Mouse (Mus musculus): ENCODE results near the gene Tmem44. TPM values are rescaled to one million over a fixed set of nuclear protein-coding genes. Genes with fewer than 3 reads are reported as not detected.
A peak's percentile ranks its signal among the peaks of the same experiment; 100 is the strongest.

Tmem44 gene
- polyA plus RNA-seq, 1 experiment from 2014 or later = 73.8 TPM

DNA sequence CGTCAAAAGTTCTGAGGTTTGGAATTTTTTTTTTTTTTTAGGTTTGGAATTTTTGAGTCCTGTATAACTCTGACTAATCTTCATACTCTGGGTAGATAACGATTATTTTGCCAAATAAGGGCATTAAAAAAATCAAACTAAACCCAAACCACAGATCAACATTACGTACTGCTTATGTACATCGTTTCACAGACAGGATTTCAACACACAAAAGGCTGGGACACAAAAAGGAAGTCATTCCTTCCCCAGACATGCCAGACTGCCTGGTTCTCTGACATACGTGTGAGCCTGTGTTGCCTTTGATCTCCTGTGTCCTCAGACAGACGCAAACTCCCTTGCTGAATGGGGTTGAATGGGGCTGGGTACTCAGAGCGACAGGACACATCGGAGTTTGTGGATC, 22.3 kb downstream of the Tmem44 start:
- 91% methylated on average over 8 of the region's 8 CpGs for WGBS
- H3K4me2 ChIP-seq (ENCODE audit: low read depth, low read length) = no peak overlapping the region
- no peak overlapping the region for H3K27ac ChIP-seq (ENCODE audit: low read depth, low read length)
- ATAC-seq (ENCODE audit: low read depth) = no peak
- H3K4me1 ChIP-seq (ENCODE audit: control insufficient read depth, insufficient read depth, low read length) = no peaks in the 10 kb centered on the region
- H3K36me3 ChIP-seq (ENCODE audit: control insufficient read depth, insufficient read depth, low read length) = peaks cover 11% of the 10 kb centered on the region; the same call in 1 of the 2 replicates
- H3K9me3 ChIP-seq (ENCODE audit: control insufficient read depth, low read length) = no peaks in the 10 kb centered on the region
- no peak overlapping the region for H3K9ac ChIP-seq (replicated peaks; ENCODE audit: low read depth, low read length)
- H3K27me3 ChIP-seq (ENCODE audit: control insufficient read depth, insufficient read depth, low read length) = no peaks in the 10 kb centered on the region
- H3K4me3 ChIP-seq (ENCODE audit: low read depth, low read length) = no peak overlapping the region

DNA sequence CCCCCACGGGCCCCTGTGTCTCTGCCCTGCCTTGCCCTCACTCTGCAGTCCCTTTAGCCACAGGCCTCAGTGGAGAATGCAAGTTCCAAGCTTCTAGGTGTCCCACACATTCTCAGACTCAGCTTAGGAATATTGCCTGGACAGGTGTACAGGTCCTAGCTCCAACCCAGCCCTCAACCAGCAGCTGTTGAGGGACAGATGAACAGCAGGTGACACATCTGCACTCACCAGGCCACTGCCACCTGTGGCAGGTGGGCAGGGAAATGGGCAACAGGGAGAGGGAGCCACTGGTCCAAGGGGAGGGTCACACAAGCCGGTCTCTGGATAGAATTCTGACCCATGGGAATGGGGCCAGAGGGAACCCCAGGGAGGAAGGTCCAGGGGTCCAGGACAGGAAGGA, 22.8 kb downstream of the Tmem44 start:
- Histone ChIP-seq H3K4me3 (ENCODE audit: low read depth, low read length) (no peak overlapping the region), H3K9ac (replicated peaks; ENCODE audit: low read depth, low read length) (no peak overlapping the region), H3K4me1 (ENCODE audit: control insufficient read depth, insufficient read depth, low read length) (no peaks in the 10 kb centered on the region), H3K4me2 (ENCODE audit: low read depth, low read length) (no peak overlapping the region), H3K36me3 (ENCODE audit: control insufficient read depth, insufficient read depth, low read length) (peaks cover 11% of the 10 kb centered on the region; the same call in 1 of the 2 replicates), H3K9me3 (ENCODE audit: control insufficient read depth, low read length) (no peaks in the 10 kb centered on the region), H3K27me3 (ENCODE audit: control insufficient read depth, insufficient read depth, low read length) (no peaks in the 10 kb centered on the region), H3K27ac (ENCODE audit: low read depth, low read length) (no peak overlapping the region)
- WGBS = 89% methylated on average over 2 of the region's 2 CpGs
- ATAC-seq (ENCODE audit: low read depth) = no peak

DNA sequence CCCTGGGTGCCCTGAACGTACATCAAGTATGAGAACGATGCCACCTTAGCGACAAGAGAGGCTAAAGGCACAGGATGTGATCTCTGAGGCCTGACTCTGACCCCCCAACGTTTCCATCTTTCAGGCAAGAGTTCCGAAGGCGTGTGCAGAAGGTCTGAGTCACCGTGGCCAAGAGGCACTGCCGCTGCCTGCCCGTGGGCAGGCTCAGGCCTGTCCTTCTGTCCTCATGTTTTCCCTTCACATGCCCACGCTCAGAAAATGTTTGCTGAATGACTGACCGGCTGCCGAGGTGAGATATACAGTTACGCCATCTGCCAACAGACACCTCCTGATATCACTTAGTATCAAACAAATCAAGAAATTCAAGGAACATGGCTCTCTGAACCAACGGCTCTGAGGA, 24.9 kb downstream of the Tmem44 start:
- Histone ChIP-seq H3K9ac (replicated peaks; ENCODE audit: low read depth, low read length) (no peak overlapping the region), H3K4me2 (ENCODE audit: low read depth, low read length) (no peak overlapping the region), H3K9me3 (ENCODE audit: control insufficient read depth, low read length) (no peaks in the 10 kb centered on the region), H3K4me3 (ENCODE audit: low read depth, low read length) (no peak overlapping the region), H3K4me1 (ENCODE audit: control insufficient read depth, insufficient read depth, low read length) (no peaks in the 10 kb centered on the region), H3K36me3 (ENCODE audit: control insufficient read depth, insufficient read depth, low read length) (peaks cover 11% of the 10 kb centered on the region; the same call in 1 of the 2 replicates), H3K27ac (ENCODE audit: low read depth, low read length) (no peak overlapping the region), H3K27me3 (ENCODE audit: control insufficient read depth, insufficient read depth, low read length) (no peaks in the 10 kb centered on the region)
- WGBS = 88% methylated on average over 14 of the region's 14 CpGs
- ATAC-seq (ENCODE audit: low read depth) = no peak

DNA sequence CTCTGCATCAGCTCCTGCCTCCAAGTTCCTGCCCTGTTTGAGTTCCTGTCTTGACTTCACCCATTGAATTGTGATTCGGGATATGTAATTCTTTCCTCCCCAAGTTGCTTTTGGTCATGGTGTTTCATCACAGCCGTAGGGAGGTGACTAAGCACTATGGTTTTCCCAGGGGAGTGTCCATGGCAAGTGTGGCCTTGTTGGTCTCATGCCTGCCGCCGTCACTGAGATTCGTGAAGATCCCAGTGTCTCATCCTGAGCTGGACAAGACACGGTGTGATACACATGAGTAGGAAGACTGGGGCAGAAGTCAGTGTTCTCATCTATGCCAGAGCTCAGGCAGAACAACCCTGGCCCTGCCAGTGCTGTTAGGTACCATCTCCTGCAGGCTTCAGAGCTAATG, 26.2 kb downstream of the Tmem44 start:
- no peaks in the 10 kb centered on the region for H3K9me3 ChIP-seq (ENCODE audit: control insufficient read depth, low read length)
- no peak overlapping the region for H3K9ac ChIP-seq (replicated peaks; ENCODE audit: low read depth, low read length)
- H3K4me1 ChIP-seq (ENCODE audit: control insufficient read depth, insufficient read depth, low read length) = no peaks in the 10 kb centered on the region
- no peak overlapping the region for H3K4me2 ChIP-seq (ENCODE audit: low read depth, low read length)
- H3K36me3 ChIP-seq (ENCODE audit: control insufficient read depth, insufficient read depth, low read length) = peaks cover 10% of the 10 kb centered on the region; the same call in 1 of the 2 replicates
- ATAC-seq (ENCODE audit: low read depth) = no peak
- H3K27ac ChIP-seq (ENCODE audit: low read depth, low read length) = no peak overlapping the region
- H3K4me3 ChIP-seq (ENCODE audit: low read depth, low read length) = no peak overlapping the region
- WGBS = 91% methylated on average over 6 of the region's 6 CpGs
- H3K27me3 ChIP-seq (ENCODE audit: control insufficient read depth, insufficient read depth, low read length) = no peaks in the 10 kb centered on the region

DNA sequence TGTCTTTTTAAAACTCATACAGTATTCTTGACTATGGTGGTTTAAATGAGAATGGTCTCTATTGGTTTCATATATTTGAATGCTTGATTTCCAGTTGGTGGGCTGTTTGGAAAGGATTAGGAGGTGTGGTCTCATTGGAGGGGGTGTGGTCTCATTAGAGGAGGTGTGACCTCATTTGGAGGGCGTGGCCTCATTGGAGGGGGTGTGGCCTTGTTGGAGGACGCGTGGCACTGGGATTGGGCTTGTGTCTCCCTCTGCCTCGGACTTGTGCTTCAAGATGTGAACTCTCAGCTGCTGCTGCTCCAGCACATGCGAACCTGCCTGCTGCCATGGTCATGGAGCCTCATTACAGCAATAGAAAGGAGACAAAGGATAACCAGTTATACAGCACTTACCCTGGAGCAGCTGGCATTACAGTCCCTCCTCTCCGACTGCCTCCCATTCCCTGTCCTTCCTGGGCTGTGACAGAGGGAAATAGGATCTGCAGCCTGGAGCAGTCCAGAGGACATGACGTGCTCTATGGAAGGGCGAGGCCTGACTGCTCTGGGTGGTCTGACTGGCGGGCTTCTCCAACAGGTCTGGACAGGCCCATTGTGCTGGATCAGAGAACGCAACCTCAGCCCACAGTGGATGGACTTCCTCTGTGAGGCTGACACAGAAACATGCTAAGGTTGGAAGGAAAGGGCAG, 28.2 kb downstream of the Tmem44 start:
- no peak overlapping the region for H3K27ac ChIP-seq (ENCODE audit: low read depth, low read length)
- ATAC-seq (ENCODE audit: low read depth) = peak; percentile 28; the same call in 1 of the 2 replicates
- H3K9ac ChIP-seq (replicated peaks; ENCODE audit: low read depth, low read length) = no peak overlapping the region
- H3K4me3 ChIP-seq (ENCODE audit: low read depth, low read length) = no peak overlapping the region
- no peaks in the 10 kb centered on the region for H3K9me3 ChIP-seq (ENCODE audit: control insufficient read depth, low read length)
- H3K4me1 ChIP-seq (ENCODE audit: control insufficient read depth, insufficient read depth, low read length) = no peaks in the 10 kb centered on the region
- WGBS = 60% methylated on average over 10 of the region's 10 CpGs
- no peak overlapping the region for H3K4me2 ChIP-seq (ENCODE audit: low read depth, low read length)
- no peaks in the 10 kb centered on the region for H3K27me3 ChIP-seq (ENCODE audit: control insufficient read depth, insufficient read depth, low read length)
- 0 out of 2 replicates have a peak, but pooled peaks cover 8% of the 10 kb centered on the region for H3K36me3 ChIP-seq (ENCODE audit: control insufficient read depth, insufficient read depth, low read length)

DNA sequence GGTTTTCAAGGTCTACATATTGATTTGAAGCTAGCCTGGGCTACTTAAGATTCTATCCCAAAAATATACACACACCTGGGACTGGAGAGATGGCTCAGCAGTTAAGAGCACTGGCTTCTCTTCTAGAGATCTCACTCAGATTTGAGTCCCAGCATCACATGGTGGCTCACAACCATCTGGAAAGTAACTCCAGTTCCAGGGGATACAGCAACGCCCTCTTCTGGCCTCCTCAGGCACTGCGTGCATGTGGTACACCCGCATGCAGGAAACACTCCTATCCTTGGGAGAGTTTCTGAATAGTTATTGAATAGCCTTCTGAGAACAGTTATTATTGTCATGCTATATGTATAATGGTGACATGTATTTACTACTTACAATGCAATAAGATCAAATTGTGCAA, 29.5 kb downstream of the Tmem44 start:
- Histone ChIP-seq H3K4me3 (ENCODE audit: low read depth, low read length) (no peak overlapping the region), H3K27me3 (ENCODE audit: control insufficient read depth, insufficient read depth, low read length) (no peaks in the 10 kb centered on the region), H3K4me2 (ENCODE audit: low read depth, low read length) (no peak overlapping the region), H3K9ac (replicated peaks; ENCODE audit: low read depth, low read length) (no peak overlapping the region), H3K9me3 (ENCODE audit: control insufficient read depth, low read length) (no peaks in the 10 kb centered on the region), H3K4me1 (ENCODE audit: control insufficient read depth, insufficient read depth, low read length) (no peaks in the 10 kb centered on the region), H3K36me3 (ENCODE audit: control insufficient read depth, insufficient read depth, low read length) (0 out of 2 replicates have a peak, but pooled peaks cover 8% of the 10 kb centered on the region), H3K27ac (ENCODE audit: low read depth, low read length) (no peak overlapping the region)
- ATAC-seq (ENCODE audit: low read depth) = no peak
- 62% methylated on average over 3 of the region's 3 CpGs for WGBS

DNA sequence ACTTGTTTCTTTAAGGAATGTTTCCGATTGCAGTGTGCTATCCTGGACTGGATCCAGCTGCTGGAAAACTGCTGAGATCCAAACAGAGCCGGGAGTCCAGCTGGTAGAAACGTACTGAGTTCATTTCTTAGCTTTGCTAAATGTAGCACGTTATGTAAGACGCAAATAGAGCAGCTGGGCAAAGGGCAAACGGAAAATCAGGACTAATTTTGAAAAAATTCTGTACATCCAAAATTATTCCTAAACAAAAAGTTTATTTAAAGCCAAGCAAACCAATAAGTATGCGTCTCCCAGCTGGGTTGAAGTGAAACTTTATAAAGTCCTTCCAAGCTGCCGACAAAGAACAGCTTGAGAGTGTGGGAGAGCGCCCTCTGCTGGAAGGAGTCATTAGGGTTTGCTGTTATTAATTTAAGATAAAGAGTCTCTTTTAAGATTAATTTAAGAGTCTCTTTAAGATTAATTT, 30.2 kb downstream of the Tmem44 start:
- 0 out of 2 replicates have a peak, but pooled peaks cover 8% of the 10 kb centered on the region for H3K36me3 ChIP-seq (ENCODE audit: control insufficient read depth, insufficient read depth, low read length)
- no peaks in the 10 kb centered on the region for H3K4me1 ChIP-seq (ENCODE audit: control insufficient read depth, insufficient read depth, low read length)
- H3K27ac ChIP-seq (ENCODE audit: low read depth, low read length) = no peak overlapping the region
- H3K9me3 ChIP-seq (ENCODE audit: control insufficient read depth, low read length) = no peaks in the 10 kb centered on the region
- no peak overlapping the region for H3K4me2 ChIP-seq (ENCODE audit: low read depth, low read length)
- WGBS = 31% methylated on average over 9 of the region's 9 CpGs
- no peak overlapping the region for H3K4me3 ChIP-seq (ENCODE audit: low read depth, low read length)
- ATAC-seq (ENCODE audit: low read depth) = no peak
- H3K9ac ChIP-seq (replicated peaks; ENCODE audit: low read depth, low read length) = no peak overlapping the region
- H3K27me3 ChIP-seq (ENCODE audit: control insufficient read depth, insufficient read depth, low read length) = no peaks in the 10 kb centered on the region

DNA sequence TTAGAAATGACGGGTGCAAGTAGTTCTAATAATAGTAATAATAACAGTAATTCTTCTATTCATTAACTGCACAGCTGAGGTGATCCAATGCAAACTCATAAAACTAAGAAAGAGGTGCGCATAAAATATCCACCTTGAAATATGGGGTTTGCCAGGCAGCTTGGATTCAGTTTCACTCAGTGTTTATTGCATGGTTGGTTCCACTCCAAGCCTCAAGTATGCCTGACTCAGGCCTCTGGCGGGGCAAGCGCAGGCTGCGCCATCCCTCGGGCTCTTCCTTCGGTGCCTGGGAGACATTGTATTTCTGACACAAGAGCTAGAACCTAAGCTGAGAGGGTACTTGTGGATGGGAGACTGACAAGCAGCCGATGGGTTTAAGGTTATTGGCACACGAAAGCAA, 32.0 kb downstream of the Tmem44 start:
- Histone ChIP-seq H3K4me3 (ENCODE audit: low read depth, low read length) (no peak overlapping the region), H3K9ac (replicated peaks; ENCODE audit: low read depth, low read length) (no peak overlapping the region), H3K27ac (ENCODE audit: low read depth, low read length) (no peak overlapping the region), H3K4me2 (ENCODE audit: low read depth, low read length) (no peak overlapping the region), H3K36me3 (ENCODE audit: control insufficient read depth, insufficient read depth, low read length) (0 out of 2 replicates have a peak, but pooled peaks cover 3% of the 10 kb centered on the region), H3K27me3 (ENCODE audit: control insufficient read depth, insufficient read depth, low read length) (no peaks in the 10 kb centered on the region), H3K4me1 (ENCODE audit: control insufficient read depth, insufficient read depth, low read length) (no peaks in the 10 kb centered on the region), H3K9me3 (ENCODE audit: control insufficient read depth, low read length) (no peaks in the 10 kb centered on the region)
- ATAC-seq (ENCODE audit: low read depth) = no peak
- WGBS = 83% methylated on average over 9 of the region's 9 CpGs

DNA sequence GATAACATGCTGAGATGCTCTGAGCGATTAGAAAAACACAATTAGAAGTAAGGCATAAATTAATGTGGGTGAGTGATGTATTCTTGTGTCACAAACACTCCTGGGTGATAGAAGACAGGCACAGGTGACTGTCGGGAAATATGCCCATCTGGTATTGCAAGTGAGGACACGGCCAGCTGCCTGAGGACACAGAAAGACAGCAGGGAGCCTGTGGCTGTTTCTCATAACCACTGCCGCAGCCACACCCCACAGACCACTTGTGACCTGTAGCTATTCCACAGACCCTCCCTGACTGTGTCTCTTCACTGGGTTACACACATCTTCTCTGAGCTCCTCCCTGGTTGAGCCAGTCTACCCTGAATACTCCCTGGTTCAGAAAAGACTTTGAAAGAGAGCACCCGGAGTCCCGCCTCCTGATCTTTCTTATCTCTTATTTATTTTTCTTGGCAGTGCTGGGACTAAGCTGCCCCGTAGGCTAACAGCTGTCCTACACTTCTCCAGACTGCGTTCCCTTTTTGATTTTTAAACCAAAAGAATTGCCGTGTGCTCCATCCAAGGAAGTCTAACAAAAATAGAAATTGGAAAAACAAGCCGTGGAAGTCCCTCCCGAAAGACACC, 32.9 kb downstream of the Tmem44 start:
- Histone ChIP-seq H3K4me1 (ENCODE audit: control insufficient read depth, insufficient read depth, low read length) (no peaks in the 10 kb centered on the region), H3K9ac (replicated peaks; ENCODE audit: low read depth, low read length) (no peak overlapping the region), H3K27me3 (ENCODE audit: control insufficient read depth, insufficient read depth, low read length) (no peaks in the 10 kb centered on the region), H3K36me3 (ENCODE audit: control insufficient read depth, insufficient read depth, low read length) (0 out of 2 replicates have a peak, but pooled peaks cover 3% of the 10 kb centered on the region), H3K9me3 (ENCODE audit: control insufficient read depth, low read length) (no peaks in the 10 kb centered on the region), H3K4me3 (ENCODE audit: low read depth, low read length) (no peak overlapping the region), H3K4me2 (ENCODE audit: low read depth, low read length) (no peak overlapping the region), H3K27ac (ENCODE audit: low read depth, low read length) (no peak overlapping the region)
- WGBS = 73% methylated on average over 11 of the region's 11 CpGs
- no peak for ATAC-seq (ENCODE audit: low read depth)

All from neural tube, embryonic 14.5 days (tissue).